Mouse (Mus musculus) midbrain, embryonic 16.5 days (tissue): Measurements from ENCODE around the gene Ghdc. TPM values are rescaled to one million over a fixed set of nuclear protein-coding genes. Genes with fewer than 3 reads are reported as not detected.

Experiments
- ATAC-seq: fragments of 200-750 bp; cut with Nextera tagmentation; 2 replicates; pipeline ENCODE4 v1.8.0; 2017; ENCODE audit warnings: moderate TSS enrichment
- H3K27ac ChIP-seq: fragments of 300-500 bp; sonication (generic); 2 replicates; pipeline ENCODE4 v1.5.1; 2014; ENCODE audit warnings: mild to moderate bottlenecking, low read length, mixed read lengths
- H3K27me3 ChIP-seq: fragments of 300-500 bp; sonication (generic); 2 replicates; pipeline ENCODE4 v1.6.1; 2014; ENCODE audit warnings: low read depth, low read length, mixed read lengths; ENCODE audit not compliant: control insufficient read depth, insufficient read depth
- H3K36me3 ChIP-seq: fragments of 300-500 bp; sonication (generic); 2 replicates; pipeline ENCODE4 v1.6.1; 2014; ENCODE audit warnings: mild to moderate bottlenecking, low read length, moderate library complexity, mixed read lengths; ENCODE audit not compliant: control insufficient read depth, insufficient read depth
- H3K4me1 ChIP-seq: fragments of 300-500 bp; sonication (generic); 2 replicates; pipeline ENCODE4 v1.6.1; 2014; ENCODE audit warnings: mild to moderate bottlenecking, low read length, mixed read lengths; ENCODE audit not compliant: control insufficient read depth, insufficient read depth
- H3K4me2 ChIP-seq: fragments of 300-500 bp; sonication (generic); 2 replicates; pipeline ENCODE4 v1.6.1; 2014; ENCODE audit warnings: mild to moderate bottlenecking, low read length, mixed read lengths
- H3K4me3 ChIP-seq: fragments of 300-500 bp; sonication (generic); 2 replicates; pipeline ENCODE4 v1.5.1; 2014; ENCODE audit warnings: low read depth, mild to moderate bottlenecking, low read length, moderate library complexity, mixed read lengths
- H3K9ac ChIP-seq: fragments of 300-500 bp; sonication (generic); 2 replicates; pipeline ENCODE4 v1.6.1; 2014; ENCODE audit warnings: low read depth, low read length, mixed read lengths
- H3K9me3 ChIP-seq: fragments of 300-500 bp; sonication (generic); replicated peaks from 2 replicates; pipeline ENCODE4 v1.6.1; 2014; ENCODE audit warnings: mild to moderate bottlenecking, low read length, mixed read lengths; ENCODE audit not compliant: control insufficient read depth, poor library complexity, severe bottlenecking
- WGBS: fragments of 180-500 bp; shearing (Covaris S2); extraction: QIAGEN DNeasy Blood & Tissue Kit; methylation state at CpG from one replicate; pipeline ENCODE4 v1.1.7; 2014; 5-methylcytosine and 5-hydroxymethylcytosine counted together
- polyA plus RNA-seq: library from polyadenylated mRNA; unstranded; fragments of >200 nt; fragmentation: Nextera tagmentation; extraction: Ambion mirVana; gene quantifications from 2 replicates; pipeline ENCODE4 v1.2.1, GENCODE M21; 2015

Ghdc gene
- polyA plus RNA-seq, 1 experiment from 2014 or later = 7.5 TPM

- Histone ChIP-seq H3K4me3 (no peak overlapping the region), H3K4me2 (no peak overlapping the region), H3K36me3 (no peaks in the 10 kb centered on the region), H3K9me3 (no peaks in the 10 kb centered on the region; the same call in 1 of the 2 replicates), H3K4me1 (no peaks in the 10 kb centered on the region), H3K27ac (no peak overlapping the region), H3K27me3 (no peaks in the 10 kb centered on the region), H3K9ac (no peak overlapping the region)
- no peak for ATAC-seq
- WGBS = 97% methylated on average over 2 of the region's 2 CpGs
These were observed 40.4 kb upstream of the Ghdc start for GRCm38 (mm10) chr11:100811132-100811531.

GRCm38 (mm10) chr11:100810516-100810915 is 39.8 kb upstream of the Ghdc start:
- no peaks in the 10 kb centered on the region for H3K36me3 ChIP-seq
- WGBS = 93% methylated on average over 9 of the region's 9 CpGs

GRCm38 (mm10) chr11:100806380-100807305 is 35.9 kb upstream of the Ghdc start:
- no peaks in the 10 kb centered on the region for H3K4me1 ChIP-seq
- no peak overlapping the region for H3K9ac ChIP-seq
- ATAC-seq = no peak
- no peak overlapping the region for H3K27ac ChIP-seq
- no peaks in the 10 kb centered on the region for H3K27me3 ChIP-seq
- H3K4me3 ChIP-seq = no peak overlapping the region
- H3K9me3 ChIP-seq = no peaks in the 10 kb centered on the region
- 70% methylated on average over 20 of the region's 20 CpGs for WGBS
- peaks cover 23% of the 10 kb centered on the region for H3K36me3 ChIP-seq
- no peak overlapping the region for H3K4me2 ChIP-seq

More at GRCm38 (mm10) chr11:100810516-100810915, 39.8 kb upstream of the Ghdc start:
- Histone ChIP-seq H3K4me2 (no peak overlapping the region), H3K27ac (no peak overlapping the region), H3K4me3 (no peak overlapping the region), H3K4me1 (no peaks in the 10 kb centered on the region), H3K9me3 (no peaks in the 10 kb centered on the region; the same call in 1 of the 2 replicates), H3K27me3 (no peaks in the 10 kb centered on the region), H3K9ac (no peak overlapping the region)
- ATAC-seq = no peak

- H3K36me3 ChIP-seq = peaks cover 23% of the 10 kb centered on the region
- H3K4me1 ChIP-seq = no peaks in the 10 kb centered on the region
- no peak overlapping the region for H3K4me2 ChIP-seq
- H3K27ac ChIP-seq = no peak overlapping the region
- H3K9ac ChIP-seq = no peak overlapping the region
- no peak for ATAC-seq
- no peaks in the 10 kb centered on the region for H3K27me3 ChIP-seq
- 82% methylated on average over 7 of the region's 7 CpGs for WGBS
- H3K9me3 ChIP-seq = no peaks in the 10 kb centered on the region
- no peak overlapping the region for H3K4me3 ChIP-seq
These were observed 34.8 kb upstream of the Ghdc start for GRCm38 (mm10) chr11:100805535-100805934.

GRCm38 (mm10) chr11:100804409-100804808 is 33.7 kb upstream of the Ghdc start:
- 95% methylated on average over 10 of the region's 10 CpGs for WGBS
- no peak overlapping the region for H3K4me2 ChIP-seq
- H3K27ac ChIP-seq = no peak overlapping the region
- no peaks in the 10 kb centered on the region for H3K27me3 ChIP-seq
- no peak for ATAC-seq
- H3K36me3 ChIP-seq = peaks cover 25% of the 10 kb centered on the region
- H3K4me1 ChIP-seq = no peaks in the 10 kb centered on the region
- no peak overlapping the region for H3K9ac ChIP-seq
- no peaks in the 10 kb centered on the region for H3K9me3 ChIP-seq
- no peak overlapping the region for H3K4me3 ChIP-seq

GRCm38 (mm10) chr11:100799426-100799825 is 28.7 kb upstream of the Ghdc start:
- Histone ChIP-seq H3K4me1 (no peaks in the 10 kb centered on the region), H3K36me3 (peaks cover 26% of the 10 kb centered on the region), H3K27me3 (no peaks in the 10 kb centered on the region), H3K9ac (no peak overlapping the region), H3K27ac (no peak overlapping the region), H3K4me2 (no peak overlapping the region), H3K4me3 (no peak overlapping the region), H3K9me3 (no peaks in the 10 kb centered on the region)
- 74% methylated on average over 5 of the region's 5 CpGs for WGBS
- no peak for ATAC-seq

GRCm38 (mm10) chr11:100796585-100796984 is 25.8 kb upstream of the Ghdc start:
- no peak for ATAC-seq
- no peak overlapping the region for H3K4me3 ChIP-seq
- H3K9me3 ChIP-seq = no peaks in the 10 kb centered on the region
- H3K27me3 ChIP-seq = no peaks in the 10 kb centered on the region
- no peak overlapping the region for H3K4me2 ChIP-seq
- H3K27ac ChIP-seq = no peak overlapping the region
- no peak overlapping the region for H3K9ac ChIP-seq
- H3K4me1 ChIP-seq = no peaks in the 10 kb centered on the region
- WGBS = 65% methylated on average over 8 of the region's 8 CpGs
- H3K36me3 ChIP-seq = peaks cover 7% of the 10 kb centered on the region

- WGBS = 91% methylated on average over 2 of the region's 2 CpGs
These were observed 24.6 kb upstream of the Ghdc start for GRCm38 (mm10) chr11:100795386-100795785.

GRCm38 (mm10) chr11:100791457-100792049 is 20.8 kb upstream of the Ghdc start:
- 92% methylated on average over 2 of the region's 2 CpGs for WGBS
- Histone ChIP-seq H3K4me2 (no peak overlapping the region), H3K9me3 (no peaks in the 10 kb centered on the region), H3K4me3 (no peak overlapping the region), H3K27me3 (no peaks in the 10 kb centered on the region), H3K4me1 (no peaks in the 10 kb centered on the region), H3K9ac (no peak overlapping the region), H3K27ac (no peak overlapping the region), H3K36me3 (peaks cover 12% of the 10 kb centered on the region)
- no peak for ATAC-seq

More at GRCm38 (mm10) chr11:100795386-100795785, 24.6 kb upstream of the Ghdc start:
- no peak overlapping the region for H3K4me3 ChIP-seq
- no peak for ATAC-seq
- H3K27ac ChIP-seq = no peak overlapping the region
- no peaks in the 10 kb centered on the region for H3K9me3 ChIP-seq
- no peaks in the 10 kb centered on the region for H3K4me1 ChIP-seq
- H3K27me3 ChIP-seq = no peaks in the 10 kb centered on the region
- no peak overlapping the region for H3K9ac ChIP-seq
- no peak overlapping the region for H3K4me2 ChIP-seq
- peaks cover 10% of the 10 kb centered on the region for H3K36me3 ChIP-seq
